Mouse (Mus musculus): Measurements from ENCODE around the gene Kcnab2.
A peak's percentile ranks its signal among the peaks of the same experiment; 100 is the strongest.

Gene Kcnab2

DNA sequence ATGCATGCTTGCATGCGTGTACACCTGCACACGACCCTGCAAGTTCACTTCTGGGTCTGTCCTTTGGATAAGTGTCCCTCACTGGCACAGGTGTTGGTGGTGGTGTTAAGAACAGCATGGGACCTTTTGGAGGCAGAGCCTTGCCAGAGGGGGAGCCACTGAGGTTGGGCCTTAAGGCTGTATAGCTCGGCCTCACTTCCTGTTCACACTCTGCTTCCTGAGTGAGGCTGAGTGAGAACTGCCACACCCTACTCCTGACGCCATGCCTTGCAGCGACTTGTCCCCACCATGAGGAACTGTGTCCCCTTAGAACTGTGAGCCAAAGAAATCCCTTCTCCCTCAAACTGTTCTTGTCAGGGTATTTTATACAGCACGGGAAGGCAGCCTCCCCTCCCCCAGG is 26.3 kb downstream of the Kcnab2 start:
- DNase-seq = no peak

DNA sequence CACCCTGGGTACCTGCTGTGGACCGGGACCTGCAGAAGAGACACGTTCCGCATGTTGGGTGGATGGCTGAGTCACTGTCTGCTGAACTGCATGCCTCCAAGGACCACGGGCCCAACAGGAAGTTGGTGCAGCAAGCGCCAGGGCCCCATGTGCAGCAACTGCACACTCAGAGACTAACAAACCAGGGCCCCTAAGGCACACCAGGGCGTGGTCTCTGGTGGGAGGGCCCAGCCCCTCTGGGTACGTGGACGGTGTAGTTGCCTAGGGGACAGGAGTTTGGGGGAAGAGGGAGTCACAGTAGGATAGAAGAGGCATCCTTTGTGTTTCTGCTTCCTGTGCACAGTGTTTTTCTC is 29.0 kb downstream of the Kcnab2 start:
- no peak for DNase-seq

DNA sequence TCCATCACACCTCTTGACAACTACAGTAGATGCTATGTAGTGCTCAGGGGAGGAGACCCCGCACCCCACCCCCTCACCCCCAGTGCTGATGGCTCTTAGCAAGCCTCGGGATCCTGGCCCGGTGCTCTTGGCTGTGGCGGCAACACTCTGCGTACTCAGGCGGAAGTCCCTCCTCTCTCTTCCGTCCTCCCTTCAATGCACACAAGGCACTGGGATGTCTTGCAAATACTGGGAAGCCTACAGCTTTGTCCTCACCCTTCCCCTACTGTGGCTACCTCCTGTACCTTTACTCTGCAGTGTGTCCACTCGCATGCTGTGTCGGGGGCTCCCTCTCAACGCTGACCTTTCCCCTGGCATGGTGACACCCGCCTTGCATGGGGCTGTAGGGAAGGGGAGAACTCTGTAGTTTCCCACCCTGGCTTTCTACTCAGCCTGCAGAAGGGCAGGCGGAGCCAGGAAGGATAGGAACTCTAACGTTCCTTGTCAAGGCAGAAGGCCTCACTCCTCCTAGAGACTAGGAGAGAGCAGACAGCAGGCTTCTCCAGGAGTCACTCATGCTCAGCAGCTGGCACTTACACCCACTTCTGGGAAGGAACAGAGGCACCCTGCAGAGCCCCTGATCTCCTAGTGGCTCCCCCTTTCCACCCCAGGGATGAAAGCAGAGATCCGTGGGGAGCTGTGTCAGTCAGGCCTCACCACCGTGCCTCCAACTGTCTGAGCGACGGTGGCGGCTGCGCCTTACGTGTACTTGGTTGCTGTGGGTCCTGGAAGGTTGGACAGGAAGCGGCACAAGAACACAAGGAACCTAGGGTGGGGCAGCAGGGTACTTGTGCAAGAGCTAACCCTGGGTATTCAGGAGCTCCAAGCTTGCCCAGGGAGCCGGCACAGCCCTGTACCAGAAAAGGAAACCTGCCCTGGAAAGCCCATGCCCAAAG is 29.7 kb downstream of the Kcnab2 start:
- no peak for DNase-seq

DNA sequence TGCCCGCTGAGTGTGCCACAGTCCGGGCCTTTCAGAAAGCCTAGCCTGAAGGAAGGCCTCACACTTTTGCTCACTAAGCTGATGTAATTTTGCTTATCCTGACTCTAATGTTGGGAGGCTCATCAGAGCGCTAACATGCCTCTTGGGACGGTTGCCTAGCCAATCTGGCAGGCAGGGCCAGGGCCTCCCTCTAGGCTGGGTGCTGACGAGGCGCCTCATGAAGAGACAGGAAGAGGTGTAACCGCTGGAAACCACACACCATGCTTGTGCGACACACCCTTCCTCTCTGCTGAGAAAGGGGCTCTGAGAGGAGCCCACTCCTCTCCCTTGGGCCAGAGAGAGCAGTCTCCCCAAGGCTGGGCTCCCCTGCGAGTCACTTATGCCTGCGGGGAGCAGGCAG is 31.5 kb downstream of the Kcnab2 start:
- no peak for DNase-seq

DNA sequence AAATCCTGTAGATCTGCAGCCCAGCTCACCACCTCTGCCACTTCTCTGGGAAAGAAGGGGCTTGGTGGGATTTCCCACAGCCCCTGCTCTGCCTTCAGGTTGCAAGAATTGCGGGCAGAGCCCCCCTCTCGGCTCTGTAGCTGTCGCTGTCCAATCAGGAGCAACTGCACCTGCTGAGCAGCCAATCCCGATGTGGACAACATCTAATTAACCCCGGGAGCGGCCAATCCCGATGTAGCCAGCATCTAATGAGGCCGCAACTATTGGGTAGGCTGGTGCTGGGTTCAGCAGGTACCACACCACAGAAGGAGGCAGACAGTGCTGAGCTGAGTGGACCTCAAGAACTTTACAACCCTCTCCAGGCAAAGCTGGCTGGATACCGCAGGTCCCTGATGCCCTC is 36.1 kb downstream of the Kcnab2 start:
- DNase-seq = no peak

DNA sequence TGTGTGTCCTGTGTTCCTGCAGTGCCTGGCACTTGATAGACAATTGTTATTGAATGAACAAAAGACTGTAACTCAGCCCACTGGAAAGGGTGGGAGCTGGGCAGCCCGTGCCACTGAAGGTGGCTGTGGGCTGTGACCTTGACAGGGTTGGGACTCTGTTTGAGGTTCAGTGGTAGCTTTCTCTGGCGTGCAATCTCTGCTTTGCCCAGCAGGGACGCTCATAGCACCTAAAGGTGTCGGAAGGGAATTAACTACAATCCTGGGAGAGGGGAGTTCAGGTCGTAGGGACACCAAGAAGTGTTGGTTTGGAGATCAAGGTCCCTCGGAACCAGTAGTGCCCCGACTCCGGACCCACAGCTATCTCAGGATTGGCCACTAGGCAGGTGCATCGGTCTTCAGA is 36.8 kb downstream of the Kcnab2 start:
- DNase-seq = peak in 1 of 2 experiments; percentile 31

DNA sequence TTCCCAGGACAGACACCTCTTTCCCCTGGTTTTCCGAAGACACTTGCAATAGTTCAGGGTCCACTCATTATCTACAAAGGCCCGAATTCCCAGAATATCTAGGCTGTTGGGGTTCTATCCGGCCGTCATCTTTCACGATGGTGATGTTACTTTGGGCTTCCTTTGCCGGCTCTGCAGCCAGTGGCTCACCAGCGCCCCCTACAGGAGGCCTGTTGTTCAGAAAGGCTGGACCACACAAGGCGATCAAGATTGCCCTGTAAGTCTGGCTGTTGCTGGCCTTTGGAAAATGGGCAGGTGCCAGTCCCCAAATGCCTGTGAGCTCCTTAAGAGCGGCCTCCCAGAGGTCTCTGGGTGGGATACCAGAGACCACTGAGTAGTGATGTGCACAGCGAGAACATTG is 42.4 kb downstream of the Kcnab2 start:
- peak; percentile 85 to 91 for DNase-seq

DNA sequence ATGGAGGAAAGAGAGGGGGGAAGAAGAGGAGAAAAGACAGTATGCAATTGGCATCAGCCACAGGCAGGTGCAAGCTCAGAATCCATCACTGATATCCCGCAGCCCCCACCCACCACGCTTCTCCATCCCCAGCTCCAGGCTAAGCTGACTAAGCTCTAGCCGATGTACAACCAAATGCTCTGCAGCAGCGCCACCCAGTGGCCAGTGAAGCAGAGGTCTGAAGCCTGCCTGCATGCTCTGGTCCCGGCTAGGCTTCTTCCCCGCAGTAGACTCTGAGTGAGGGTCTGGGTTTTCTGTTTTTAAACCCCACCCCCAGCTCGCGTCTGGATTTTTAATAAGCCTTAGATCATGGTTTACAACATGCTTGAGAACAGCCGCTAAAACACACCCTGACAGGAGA is 42.8 kb downstream of the Kcnab2 start:
- DNase-seq = peak; percentile 94 to 95

DNA sequence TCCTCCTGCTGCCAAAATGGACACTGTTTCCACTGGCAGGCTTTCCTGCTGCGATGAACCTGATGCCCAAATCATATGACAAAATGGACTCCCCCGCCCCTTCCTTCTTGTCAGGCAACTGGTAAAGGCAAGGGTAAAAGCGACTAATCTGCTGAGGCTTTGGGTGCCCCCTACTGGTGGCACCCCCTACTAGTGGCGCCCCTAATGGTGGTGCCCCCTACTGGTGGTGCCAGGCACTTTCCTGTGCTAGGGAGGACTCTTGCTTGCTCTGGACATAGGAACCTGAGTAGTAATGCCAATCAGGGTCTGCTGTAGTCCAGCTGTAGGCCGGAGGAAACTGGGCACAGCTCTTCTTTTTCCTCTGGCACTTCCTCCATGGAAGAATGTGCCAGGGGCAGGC is 45.4 kb downstream of the Kcnab2 start:
- peak in 1 of 2 experiments; percentile 57 for DNase-seq

DNA sequence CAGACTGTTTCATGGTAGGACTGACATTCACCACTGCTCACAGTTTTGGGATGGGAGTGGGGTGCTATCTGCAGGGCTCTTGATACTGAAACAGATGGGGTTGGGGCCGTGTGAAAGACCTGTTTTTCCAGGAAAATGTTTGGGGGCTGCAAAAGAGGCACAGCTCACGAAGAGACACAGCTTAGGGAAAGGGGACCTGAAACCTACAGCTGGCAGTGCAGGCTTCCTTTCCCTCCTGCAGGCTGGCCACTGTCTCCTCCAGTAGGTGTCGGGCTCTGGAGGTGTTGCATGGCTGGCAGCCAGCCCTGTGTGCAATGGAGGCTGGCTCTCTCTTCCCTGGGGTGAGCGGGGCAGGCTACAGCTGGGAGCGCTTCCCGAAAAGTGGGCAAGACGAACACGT is 49.4 kb downstream of the Kcnab2 start:
- no peak for DNase-seq

DNA sequence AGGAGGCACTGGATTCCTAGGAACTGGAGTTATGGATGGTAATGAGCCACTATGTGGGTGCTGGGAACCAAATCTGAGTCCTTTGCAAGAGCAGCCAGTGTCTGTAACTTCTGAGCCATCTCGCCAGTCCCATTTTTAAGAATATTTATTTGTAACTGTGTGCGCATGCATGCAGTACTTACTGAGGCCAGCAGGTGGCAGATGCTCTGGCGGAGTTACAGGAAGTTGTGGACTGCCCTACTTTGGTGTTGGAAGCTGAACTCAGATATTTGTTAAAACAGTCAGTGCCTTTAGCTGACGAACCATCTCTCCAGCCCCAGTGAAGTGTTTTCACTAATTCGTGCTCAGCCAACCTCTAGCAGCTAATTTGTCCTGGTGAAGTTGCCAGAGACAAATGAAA is 52.7 kb downstream of the Kcnab2 start:
- DNase-seq = no peak

DNA sequence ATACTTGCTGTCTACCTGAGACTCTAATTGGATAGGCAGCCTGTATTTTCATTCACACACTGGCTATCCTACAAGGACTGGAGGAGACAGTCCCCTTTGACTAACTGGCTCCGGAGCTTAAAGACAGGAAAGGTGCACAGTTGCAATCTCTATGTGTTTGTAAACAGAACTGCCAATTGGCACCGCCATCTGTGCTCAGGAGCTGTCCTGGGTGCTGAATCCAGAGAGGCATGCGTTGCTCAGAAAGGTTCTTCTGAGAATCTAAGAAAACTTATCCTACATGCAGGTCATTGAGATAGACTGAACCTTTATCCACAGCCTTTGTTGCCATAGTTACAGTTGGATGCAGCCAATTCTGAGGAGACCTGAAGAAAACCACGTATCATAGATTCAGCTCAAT is 53.3 kb downstream of the Kcnab2 start:
- DNase-seq = no peak

DNA sequence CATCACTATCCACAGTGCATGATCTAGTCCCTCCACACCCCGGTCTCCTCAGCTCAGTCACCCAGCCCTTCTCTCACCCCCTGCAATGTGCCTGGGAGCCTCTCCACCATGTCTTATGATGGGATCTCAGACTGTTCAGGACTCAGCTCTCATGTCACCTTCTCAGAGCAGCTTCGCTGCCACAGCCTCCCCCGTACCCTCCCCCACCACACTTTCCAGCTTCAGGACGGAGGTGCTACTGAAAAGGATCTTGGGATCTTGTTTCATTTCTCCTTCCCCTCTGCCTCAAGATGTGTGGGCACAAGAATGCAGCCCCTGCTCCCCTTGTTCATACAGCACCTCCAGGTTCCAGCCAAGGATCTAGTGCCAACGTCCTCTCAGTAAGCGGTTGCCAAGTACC is 54.1 kb downstream of the Kcnab2 start:
- no peak for DNase-seq

DNA sequence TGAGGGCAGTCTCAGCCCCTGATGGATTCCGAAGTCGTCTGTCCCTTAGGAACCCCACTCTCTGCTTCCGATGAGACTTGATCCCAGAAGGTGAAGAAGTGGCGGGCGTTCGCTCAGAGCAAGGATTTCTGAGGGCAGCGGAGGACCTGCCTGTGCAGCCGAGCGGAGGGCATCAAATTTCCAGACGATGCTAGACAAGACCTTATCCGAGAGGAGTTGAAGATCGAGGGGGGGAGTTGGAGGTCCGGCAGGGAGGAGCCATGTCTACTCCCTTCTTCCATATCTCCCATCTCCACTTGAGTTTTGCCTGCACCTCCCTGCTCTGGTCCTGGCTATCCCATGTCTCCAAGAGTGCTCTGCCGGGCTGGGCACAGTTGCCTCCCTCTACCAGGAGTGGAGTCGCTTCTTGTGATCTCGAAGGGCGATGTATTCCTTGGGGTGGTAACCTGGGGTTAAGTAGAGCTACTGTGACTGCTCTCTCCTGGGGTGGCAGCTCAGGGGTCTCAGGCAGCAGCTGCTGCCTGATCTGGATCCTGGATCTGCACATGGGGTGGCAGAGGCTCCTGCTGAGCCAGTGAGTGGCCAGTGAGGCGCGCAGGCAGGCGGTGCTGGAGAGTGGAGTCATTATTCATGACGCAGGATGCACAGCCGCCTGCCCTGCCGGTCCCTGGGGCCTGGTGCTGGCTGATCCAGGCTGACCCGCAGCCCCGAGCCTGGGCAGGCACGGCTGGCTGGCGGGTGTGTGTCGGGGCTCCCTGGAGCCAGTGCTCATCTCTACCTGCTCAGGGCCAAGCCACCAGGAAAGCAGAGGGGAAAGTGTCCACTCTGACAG is 59.2 kb downstream of the Kcnab2 start:
- DNase-seq = no peak

DNA sequence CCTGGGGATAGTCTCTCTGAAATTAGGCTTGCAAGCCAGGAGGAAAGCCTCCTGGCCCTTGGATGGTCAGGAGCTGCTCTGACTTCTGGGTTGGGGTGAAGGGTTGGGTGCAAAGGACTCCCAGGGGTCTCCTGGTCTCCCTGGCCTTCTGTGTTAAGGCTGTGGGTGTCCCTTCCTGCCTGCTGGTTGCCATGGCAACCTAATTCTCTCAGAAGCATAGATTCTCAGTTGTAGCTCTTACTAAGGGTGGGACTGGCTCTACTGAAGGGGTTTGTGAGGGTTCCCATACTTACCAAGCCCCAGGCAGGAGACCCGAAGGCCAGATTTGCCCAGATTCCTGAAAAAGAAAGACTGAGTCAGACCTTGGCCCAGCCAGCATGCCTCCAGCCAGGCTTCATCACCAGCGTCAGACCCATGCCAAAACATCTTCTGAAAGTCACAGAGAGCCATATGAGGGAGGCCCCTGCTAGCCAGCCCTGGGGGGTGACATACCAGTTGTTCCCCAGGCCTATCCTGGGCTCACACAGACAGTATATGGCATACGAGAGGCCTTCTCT is 65.1 kb downstream of the Kcnab2 start:
- no peak for DNase-seq

DNA sequence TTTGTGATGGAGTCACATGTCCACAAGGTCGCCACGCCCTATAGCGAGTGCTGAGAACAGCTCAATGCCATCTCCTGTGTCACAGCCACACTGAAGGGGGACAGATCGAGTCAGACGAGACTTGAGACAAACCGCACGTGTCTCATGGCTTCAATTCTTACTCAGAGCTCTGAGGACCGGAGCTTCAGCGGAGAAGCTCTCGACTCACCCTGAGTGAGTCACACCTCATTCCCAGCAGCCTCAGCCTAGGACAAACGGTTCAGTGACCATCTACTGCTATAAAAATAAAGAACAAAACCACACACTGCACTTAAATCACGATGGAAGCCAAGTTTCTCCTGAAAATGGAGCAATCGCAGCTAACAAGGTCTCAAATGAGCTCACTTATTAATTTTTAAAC is 66.7 kb downstream of the Kcnab2 start:
- no peak for DNase-seq

DNA sequence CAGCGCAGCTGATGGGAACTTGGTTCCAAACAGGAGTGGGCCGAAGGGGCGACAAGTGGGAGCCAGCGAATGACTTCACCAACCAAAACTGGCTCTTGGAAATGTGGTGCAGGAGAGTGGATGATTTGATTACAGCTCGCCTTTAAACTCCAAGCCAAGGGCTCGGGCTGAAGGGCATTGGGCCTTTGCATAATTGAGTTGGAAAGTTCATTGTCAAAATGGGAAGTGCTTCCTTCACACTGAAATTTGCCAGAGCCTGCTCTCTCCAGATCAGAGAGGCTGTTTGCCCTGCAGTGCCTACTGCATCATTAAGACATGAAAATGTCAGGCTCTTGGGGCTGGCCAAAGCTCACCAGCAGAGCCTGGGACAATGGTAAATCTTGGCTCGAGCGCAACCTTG is 71.1 kb downstream of the Kcnab2 start:
- DNase-seq = no peak

DNA sequence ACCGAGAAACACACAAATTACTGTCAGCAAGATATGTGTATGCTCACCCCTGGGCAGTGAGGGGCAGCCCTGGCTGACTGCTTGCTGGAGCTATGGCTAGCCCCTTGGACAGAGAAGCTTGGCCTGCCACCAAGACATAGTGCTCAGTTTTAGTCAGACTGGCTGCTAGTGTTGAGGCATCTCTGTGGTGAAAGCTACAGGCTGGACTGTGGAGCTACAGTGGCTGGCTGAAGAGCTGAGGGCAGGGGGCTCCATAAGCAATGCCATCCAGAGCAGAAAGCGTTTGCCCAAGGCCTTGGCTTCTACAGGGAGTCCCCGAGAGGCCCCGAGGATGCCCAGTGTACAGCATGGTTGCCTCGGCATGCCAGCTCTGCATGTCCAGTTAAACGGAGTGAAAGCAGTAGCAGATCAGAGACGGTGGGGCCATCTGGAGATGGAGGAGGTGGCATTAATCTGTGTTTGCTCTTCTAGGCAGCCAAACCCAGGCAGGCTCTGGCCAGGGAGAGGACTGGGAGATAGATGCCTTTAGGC is 71.9 kb downstream of the Kcnab2 start:
- no peak for DNase-seq

DNA sequence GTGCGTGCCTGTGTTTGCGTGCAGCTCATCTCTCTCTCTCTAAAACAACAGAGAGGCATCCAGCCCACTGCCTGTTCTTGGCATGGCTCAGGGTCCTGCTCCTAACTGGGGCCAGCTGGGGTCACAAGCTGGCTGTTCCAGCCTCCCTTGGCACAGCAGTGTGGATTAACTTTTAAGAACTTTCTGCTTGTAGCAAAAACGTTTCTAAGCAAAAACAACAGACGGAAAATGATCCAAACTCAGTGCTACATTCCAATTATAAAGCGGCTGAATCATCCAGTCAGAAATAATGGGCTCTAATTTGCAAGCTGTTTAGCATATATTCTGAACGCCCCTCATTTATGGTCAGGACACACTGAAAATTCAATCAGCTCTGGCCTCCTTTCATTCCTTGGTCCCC is 72.5 kb downstream of the Kcnab2 start:
- no peak for DNase-seq

DNA sequence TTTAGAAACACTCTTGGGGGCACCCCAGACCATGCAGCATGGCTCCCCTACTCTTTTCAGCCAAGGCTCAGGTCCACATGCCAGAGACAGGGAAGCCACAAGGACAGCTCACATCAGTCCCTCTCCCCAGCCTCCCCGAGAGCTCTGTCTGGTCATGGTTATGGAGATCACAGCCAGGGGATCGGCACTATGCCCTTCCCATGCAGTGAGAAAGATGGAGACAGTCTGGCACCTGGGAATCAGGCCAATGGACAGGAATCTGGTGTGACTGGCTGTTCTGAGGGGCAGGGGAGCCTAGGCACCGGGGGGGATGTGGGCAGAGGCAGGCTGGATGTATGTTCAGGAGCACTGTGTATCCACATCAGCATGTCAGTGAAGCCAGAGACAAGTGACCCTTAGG is 78.7 kb downstream of the Kcnab2 start:
- DNase-seq = peak; percentile 66 to 76

DNA sequence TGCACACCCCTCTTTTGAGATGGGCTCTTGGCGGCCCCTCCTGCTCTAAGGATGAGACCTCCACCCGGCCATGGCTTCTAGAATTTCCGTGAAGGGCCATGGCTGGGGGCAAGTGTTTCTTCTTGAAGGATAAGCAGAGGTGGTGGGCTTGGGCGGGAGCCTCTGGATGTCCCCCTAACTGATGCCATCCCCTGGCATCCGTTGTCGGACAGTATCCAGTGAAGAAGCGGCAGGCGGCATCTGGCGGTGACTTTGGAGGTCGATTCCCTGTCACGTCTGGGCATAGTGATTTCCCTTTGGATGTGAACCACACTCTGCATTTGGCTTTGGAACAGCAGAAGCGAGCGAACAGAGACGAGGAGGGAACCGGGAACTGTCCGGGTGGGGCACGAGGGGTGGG is 85.0 kb downstream of the Kcnab2 start:
- DNase-seq = no peak

DNA sequence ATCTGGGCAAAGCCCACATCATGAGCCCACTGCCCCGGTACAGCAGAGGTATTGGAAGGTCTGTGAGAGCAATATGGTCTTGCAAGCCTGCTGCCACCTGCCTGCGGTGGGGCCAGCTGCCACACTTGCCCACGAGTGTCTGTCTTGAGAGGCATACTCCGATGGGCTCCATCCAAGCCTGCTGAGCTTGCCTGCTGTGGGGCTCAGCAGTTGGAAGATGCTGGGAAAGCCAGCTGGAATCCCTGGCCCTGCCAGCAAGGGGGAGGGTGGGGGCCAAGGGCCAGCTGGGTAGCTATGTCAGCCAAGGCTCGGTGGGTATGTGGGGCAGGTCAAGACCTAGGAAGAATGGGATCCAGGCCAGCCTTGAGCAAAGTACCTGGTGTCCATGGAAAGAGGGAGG is 85.5 kb downstream of the Kcnab2 start:
- peak; percentile 63 to 65 for DNase-seq

DNA sequence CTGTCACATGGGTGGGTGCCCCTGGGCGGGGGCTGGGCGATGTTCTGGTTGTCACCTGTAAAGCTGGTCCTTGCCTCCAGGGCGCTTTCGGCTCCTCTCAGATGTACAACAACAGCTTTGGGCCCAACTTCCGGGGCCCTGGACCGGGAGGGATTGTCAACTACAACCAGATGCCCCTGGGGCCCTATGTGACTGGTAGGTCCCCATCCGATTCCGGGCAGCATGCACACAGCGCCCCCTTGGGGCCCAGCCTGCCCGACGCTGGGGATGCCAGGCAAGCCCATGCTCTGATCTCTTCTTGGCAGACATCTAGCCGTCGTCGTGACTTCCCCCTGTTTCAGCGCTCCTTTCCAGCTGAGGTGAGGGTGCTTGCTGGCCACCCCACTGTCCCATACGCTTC is 92.0 kb downstream of the Kcnab2 start:
- peak in 1 of 2 experiments; percentile 39 for DNase-seq

Data from cerebellum, adult 18-20 months (tissue).